Mouse (Mus musculus): ENCODE results near the gene Dnm1. TPM values are rescaled to one million over a fixed set of nuclear protein-coding genes. Genes with fewer than 3 reads are reported as not detected.
"Not testable (repeated sequence)": the region's sequence is repeated elsewhere in the genome, so short reads cannot be mapped to it uniquely, and the experiment has no call there.

Gene Dnm1
- total RNA-seq, 2 experiments from 2014 or later = 1,259 to 1,310 TPM

DNA sequence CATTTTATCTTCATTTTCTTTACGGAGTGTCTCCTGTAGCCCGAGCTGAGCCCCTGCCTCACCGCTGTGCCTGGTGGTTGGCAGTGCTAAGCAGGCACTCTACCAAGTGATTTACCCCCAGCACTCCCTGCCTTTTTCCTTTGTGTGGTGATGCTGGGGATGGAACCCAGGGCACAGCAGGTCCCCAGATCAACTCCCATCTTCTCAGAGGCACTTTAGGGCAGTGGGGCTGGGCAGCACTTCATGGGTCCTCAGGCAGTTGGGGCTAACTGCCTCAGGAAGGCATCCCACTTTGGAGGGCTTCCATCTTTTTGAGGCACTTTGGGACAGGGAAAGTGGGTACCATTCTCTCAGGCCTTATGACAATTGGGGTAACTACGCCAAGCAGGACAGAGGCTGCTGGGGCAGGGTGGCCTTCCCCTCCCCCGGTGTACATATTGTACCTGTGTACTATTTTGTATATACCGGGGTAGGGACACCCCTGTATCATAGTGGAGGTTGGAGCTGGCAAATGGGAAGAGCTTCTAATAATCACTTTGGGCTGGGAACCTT, 45.8 kb downstream of the Dnm1 start:
- Histone ChIP-seq H3K27ac (peak overlapping the region; percentile 19; the same call in 1 of the 2 replicates), H3K4me3 (no peak overlapping the region)
- DNase-seq (ENCODE audit: extremely low spot score in 1 of 2, low spot score in 2 of 2) = peak in 1 of 2 experiments; percentile 11
- intact Hi-C loops (cut with DNase I) = no loop called here
- TF ChIP-seq CTCF (IDR thresholded peaks at IDR 0.05) = no peak

DNA sequence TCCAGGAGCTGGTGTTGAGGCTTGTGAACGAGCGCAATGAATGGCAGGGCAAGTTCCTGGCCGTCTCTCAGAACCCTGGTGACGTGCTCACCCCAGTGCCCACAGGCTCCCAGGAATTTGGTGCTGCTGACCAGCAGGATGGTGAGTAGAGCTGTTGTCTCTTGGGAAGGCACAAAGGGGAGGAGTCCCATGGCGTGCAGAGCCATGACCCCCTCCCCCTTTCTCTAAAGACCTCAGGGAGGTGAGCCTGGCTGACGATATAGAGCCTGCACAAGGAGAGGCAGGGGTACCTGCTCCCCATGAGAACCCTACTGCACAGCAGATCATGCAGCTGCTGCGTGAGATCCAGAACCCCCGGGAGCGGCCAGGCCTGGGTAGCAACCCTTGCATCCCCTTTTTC, 47.0 kb downstream of the Dnm1 start:
- no peak for TF ChIP-seq CTCF (IDR thresholded peaks at IDR 0.05)
- DNase-seq (ENCODE audit: extremely low spot score in 1 of 2, low spot score in 2 of 2) = peak in 1 of 2 experiments; percentile 14
- peak overlapping the region; percentile 7; the same call in 1 of the 2 replicates for H3K27ac ChIP-seq
- intact Hi-C loops (cut with DNase I) = no loop called here
- no peak overlapping the region for H3K4me3 ChIP-seq

DNA sequence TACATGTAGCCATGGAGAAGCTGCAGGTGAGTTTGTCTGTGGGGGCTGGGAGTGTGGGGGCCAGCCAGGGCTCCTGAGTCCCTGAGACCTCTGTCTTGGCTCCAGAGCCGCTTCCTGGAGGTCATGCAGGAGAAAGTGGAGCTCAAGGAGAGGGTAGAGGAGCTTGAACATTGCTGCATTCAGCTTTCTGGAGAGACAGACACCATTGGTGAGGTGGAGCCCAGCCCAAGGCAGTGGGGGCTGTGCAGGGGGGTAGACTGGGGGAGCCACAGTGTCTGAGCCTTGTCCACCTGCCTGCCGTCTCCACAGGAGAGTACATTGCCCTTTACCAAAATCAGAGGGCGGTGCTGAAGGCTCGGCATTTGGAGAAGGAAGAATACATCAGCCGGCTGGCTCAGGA, 47.5 kb downstream of the Dnm1 start:
- peak in 1 of 2 experiments; percentile 12 for DNase-seq (ENCODE audit: extremely low spot score in 1 of 2, low spot score in 2 of 2)
- Histone ChIP-seq H3K4me3 (no peak overlapping the region), H3K27ac (peak overlapping the region; percentile 7; the same call in 1 of the 2 replicates)
- intact Hi-C loops (cut with DNase I) = no loop called here
- TF ChIP-seq CTCF (IDR thresholded peaks at IDR 0.05) = no peak

DNA sequence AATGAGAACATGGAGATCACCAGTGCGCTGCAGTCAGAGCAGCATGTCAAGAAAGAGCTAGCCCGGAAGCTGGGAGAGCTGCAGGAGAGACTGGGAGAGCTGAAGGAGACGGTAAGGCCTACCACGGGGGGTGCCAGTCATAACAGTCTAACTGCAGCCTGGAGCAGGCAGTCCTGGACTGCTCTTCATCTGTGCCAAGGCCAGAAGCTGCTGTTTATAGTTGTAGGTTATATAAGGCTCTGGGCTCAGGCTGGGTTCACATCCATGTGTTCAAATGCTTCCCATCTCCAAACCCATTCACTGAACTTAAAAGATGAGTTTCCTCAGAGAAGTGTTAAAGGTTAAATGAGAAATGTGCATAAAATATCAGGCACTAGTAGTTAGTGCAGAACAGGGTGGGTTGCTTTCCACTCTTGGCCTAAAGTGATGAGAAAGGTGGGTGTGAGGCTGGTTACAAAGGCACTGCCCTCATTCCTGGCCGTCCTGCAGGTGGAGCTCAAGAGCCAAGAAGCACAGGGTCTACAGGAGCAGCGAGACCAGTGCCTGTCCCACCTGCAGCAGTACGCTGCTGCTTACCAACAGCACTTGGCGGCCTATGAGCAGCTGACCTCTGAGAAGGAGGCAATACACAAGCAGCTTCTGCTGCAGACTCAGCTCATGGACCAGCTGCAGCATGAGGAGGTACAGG, 48.8 kb downstream of the Dnm1 start:
- peak in 1 of 2 experiments; percentile 74 for DNase-seq (ENCODE audit: extremely low spot score in 1 of 2, low spot score in 2 of 2)
- Histone ChIP-seq H3K27ac (peak overlapping the region; percentile 64), H3K4me3 (no peak overlapping the region)
- intact Hi-C loops (cut with DNase I) = no loop called here
- TF ChIP-seq CTCF (IDR thresholded peaks at IDR 0.05) = peak; percentile 70

DNA sequence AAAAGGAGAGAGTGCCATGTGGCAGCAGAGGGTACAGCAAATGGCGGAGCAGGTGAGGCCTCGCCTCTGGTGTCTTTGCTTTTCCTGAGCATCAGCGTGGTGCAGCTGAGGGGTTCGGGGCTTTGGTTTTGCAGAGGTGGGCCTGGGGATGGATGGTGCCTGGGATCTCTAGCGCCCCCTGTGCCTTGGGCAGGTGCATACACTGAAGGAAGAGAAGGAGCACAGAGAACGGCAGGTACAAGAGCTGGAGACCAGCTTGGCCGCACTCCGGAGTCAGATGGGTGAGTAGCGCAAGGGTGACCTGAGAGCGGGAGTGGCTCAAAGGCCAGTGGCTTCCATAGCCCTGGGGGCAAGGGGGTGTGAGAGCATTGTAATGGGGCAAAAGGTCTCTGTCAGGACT, 50.2 kb downstream of the Dnm1 start:
- no peak for DNase-seq (ENCODE audit: extremely low spot score in 1 of 2, low spot score in 2 of 2)
- intact Hi-C loops (cut with DNase I) = no loop called here
- H3K4me3 ChIP-seq = no peak overlapping the region
- no peak overlapping the region; the same call in 1 of the 2 replicates for H3K27ac ChIP-seq
- TF ChIP-seq CTCF (IDR thresholded peaks at IDR 0.05) = peak; percentile 39

DNA sequence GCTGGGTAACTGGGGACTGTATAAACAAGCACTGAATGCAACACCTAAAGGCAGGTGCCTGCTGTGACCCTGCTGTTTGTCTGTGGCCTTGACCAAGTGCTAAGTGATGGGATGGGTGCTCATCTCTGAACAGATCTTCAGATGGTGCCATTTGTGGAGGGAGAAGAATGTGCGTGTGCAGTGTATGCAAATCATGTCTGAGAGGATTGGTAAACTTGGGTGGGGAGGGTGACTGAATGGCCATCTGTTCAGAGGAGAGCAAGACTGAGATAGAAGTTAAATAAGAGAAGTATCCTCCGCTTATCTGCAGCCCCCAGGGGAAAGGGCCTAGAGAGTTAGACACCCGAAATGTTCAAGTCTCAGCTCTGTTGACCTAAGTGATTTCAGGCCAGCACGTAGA, 53.7 kb downstream of the Dnm1 start:
- intact Hi-C loops (cut with DNase I) = no loop called here
- Histone ChIP-seq H3K4me3 (no peak overlapping the region), H3K27ac (peak overlapping the region; percentile 60)
- no peak for TF ChIP-seq CTCF (IDR thresholded peaks at IDR 0.05)
- no peak for DNase-seq (ENCODE audit: extremely low spot score in 1 of 2, low spot score in 2 of 2)

DNA sequence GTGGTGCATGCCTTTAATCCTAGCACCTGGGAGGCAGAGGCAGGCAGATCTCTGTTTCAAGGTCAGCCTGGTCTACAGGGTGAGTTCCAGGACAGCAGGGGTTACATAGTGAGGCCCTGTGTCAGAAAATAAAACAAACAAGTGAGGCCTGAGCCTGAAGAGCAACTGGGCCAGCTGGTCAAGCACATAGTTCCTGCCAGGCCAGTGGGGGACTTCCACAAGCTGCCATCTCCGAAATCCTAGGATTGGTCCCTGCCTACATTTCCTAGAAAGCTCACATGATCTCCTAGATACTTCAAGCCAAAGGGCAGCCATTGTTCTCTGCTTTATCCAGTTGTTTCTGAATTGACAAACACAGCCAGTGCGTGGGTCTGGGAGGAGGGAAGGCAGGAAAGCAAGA, 57.3 kb downstream of the Dnm1 start:
- intact Hi-C loops (cut with DNase I); DNase-seq (ENCODE audit: extremely low spot score in 1 of 2, low spot score in 2 of 2); H3K27ac ChIP-seq; H3K4me3 ChIP-seq: not testable (repeated sequence)

DNA sequence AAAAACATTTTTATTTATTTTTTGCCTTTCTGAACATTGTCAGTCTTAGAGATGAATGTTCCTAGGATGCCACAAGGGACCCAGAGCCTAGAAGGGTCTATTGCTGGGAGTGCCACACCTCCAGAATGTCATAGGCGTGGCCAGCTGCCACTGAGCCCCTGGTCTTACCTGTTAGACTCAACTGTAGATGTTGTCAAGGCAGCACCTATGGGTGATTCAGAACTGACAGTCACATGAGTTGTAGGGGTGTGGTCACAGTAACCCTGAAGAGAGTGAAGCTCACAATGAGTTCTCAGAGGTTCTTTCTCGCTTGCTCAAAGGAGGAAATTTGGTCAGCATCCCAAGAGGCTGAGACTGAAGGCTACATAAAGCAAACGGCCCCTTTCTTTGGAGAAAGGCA, 57.9 kb downstream of the Dnm1 start:
- intact Hi-C loops (cut with DNase I) = no loop called here
- no peak for TF ChIP-seq CTCF (IDR thresholded peaks at IDR 0.05)
- H3K4me3 ChIP-seq = no peak overlapping the region
- no peak for DNase-seq (ENCODE audit: extremely low spot score in 1 of 2, low spot score in 2 of 2)
- no peak overlapping the region for H3K27ac ChIP-seq

DNA sequence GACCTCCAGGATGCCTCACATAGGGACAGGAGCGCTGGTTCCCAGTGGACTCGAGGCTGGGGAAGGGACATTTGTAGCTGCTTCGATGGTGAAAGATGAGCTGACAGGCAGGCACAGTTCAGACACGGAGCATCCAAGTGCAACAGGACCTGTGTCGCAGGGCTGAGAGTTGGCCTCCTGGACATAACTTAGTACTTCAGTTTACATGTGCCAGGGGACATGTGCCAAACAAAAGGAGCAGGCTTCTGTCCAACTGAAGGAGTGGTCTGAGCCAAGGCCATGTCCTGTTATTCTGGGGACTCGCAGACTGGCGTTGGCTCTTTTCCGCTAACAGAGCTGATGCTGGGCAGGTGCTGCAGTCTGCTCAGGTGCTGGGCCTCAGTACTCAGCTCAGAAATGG, 58.8 kb downstream of the Dnm1 start:
- no peak for TF ChIP-seq CTCF (IDR thresholded peaks at IDR 0.05)
- no peak overlapping the region for H3K27ac ChIP-seq
- DNase-seq (ENCODE audit: extremely low spot score in 1 of 2, low spot score in 2 of 2) = no peak
- H3K4me3 ChIP-seq = no peak overlapping the region
- intact Hi-C loops (cut with DNase I) = no loop called here

DNA sequence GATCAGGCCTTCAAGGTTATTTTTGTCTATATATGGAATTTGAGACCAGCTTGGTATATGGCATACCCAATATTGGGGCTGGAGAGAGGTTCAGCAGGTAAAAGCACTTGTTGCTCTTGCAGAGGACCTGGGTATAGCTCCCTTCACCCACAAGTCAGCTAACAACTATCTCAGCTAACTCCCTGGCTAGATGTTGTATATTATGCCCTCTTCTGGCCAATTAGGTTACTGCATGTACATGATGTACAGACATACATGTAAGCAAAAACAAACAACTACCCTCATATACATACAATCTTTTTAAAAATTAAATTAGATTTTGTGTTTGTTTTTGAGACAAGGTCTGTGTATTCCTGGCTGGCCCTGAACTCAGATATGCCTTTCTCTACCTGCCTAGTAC, 63.6 kb downstream of the Dnm1 start:
- intact Hi-C loops (cut with DNase I) = loop anchor here (2.0 to 5.0 kb wide), 2 partner anchors 53 to 157 kb away; partner anchors contain the start of gene Pomt1
- Histone ChIP-seq H3K4me3 (no peak overlapping the region; the same call in 1 of the 2 replicates), H3K27ac (no peak overlapping the region)
- DNase-seq (ENCODE audit: extremely low spot score in 1 of 2, low spot score in 2 of 2) = no peak
- peak; percentile 62 for TF ChIP-seq CTCF (IDR thresholded peaks at IDR 0.05)

DNA sequence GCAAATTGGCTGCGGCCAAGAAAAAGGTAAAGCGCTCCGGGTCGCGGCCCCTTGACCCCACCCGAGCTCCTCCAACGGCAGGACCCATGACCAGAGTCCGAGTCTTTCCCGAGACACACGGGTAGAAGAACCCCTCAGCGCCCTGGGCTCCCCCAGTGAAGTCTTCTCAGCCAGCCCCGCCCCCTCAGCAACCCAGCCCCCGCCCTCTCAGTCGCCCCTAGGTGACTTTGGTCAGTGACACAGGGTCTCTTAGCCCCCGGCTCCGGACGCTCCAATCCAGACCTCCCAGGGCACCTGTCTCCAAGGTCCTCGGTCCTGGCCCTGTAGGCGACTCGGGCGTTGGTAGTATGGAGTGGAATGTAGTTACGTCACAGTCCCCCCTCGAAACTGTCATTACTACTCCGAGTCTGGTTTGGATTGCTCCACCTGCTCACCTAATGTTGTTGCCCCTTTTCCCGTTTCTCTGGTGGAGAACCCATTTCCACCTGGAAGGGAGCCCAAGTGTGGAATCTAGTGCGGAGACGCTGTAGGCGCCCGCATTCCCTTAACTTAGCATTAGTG, 64.7 kb downstream of the Dnm1 start:
- intact Hi-C loops (cut with DNase I) = loop anchor here (2.0 to 5.0 kb wide), 2 partner anchors 52 to 156 kb away; partner anchors contain the start of gene Pomt1

DNA sequence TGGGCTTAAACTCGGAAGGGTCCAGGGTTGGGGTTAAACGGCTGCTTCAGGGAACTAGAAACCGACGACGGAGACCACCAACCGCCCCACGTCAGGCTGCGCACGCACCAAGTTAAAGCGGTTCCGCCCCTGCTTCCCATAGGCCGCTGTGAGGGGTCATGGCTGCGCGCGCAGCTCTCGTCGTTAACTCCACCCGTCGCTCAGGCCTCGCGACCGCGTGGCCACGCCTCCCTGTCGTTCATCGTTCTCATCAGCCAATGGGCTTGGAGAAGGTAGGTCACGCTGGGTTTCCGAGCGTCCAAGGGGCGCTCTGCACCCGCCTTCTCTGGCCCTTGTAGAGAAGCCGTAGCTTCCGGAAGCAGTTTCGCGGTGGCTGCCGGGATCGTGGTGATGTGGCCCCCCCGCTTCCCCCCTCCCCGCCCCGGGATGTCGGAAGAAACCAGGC, 65.2 kb downstream of the Dnm1 start, which contains the start of gene Swi5:
Gene Swi5 (minus strand): TSS at position 153 of the 445 bp plus-strand sequence.
- Histone ChIP-seq H3K4me3 (peak within 1 kb of the TSS; percentile 97), H3K27ac (peak within 1 kb of the TSS; percentile 95)
- peak; percentile 96 to 98 for DNase-seq (ENCODE audit: extremely low spot score in 1 of 2, low spot score in 2 of 2)
- intact Hi-C loops (cut with DNase I) = loop anchor here (2.0 to 5.0 kb wide), 2 partner anchors 51 to 156 kb away; partner anchors contain the start of gene Pomt1
- no peak for TF ChIP-seq CTCF (IDR thresholded peaks at IDR 0.05)

More for the DNA sequence above, 64.7 kb downstream of the Dnm1 start:
- Histone ChIP-seq H3K27ac (peak overlapping the region; percentile 90), H3K4me3 (peak overlapping the region; percentile 97)
- no peak for TF ChIP-seq CTCF (IDR thresholded peaks at IDR 0.05)
- no peak for DNase-seq (ENCODE audit: extremely low spot score in 1 of 2, low spot score in 2 of 2)

All from left cerebral cortex, adult 2 months (tissue).